Mouse (Mus musculus) lung, embryonic 15.5 days (tissue): ENCODE data around the gene Fbxw5. TPM values are rescaled to one million over a fixed set of nuclear protein-coding genes. Genes with fewer than 3 reads are reported as not detected.
A peak's percentile ranks its signal among the peaks of the same experiment; 100 is the strongest.

ENCODE experiments used
- ATAC-seq: fragments of 200-750 bp; cut with Nextera tagmentation; 2 replicates; pipeline ENCODE4 v1.8.0; 2017; ENCODE audit warnings: moderate number of reproducible peaks, borderline replicate concordance; ENCODE audit not compliant: low FRiP score, low TSS enrichment; ENCODE audit errors: extremely low read depth
- H3K27ac ChIP-seq: fragments of 300-500 bp; sonication (generic); 2 replicates; pipeline ENCODE4 v1.5.1; 2015; ENCODE audit warnings: moderate library complexity, mild to moderate bottlenecking, inconsistent platforms
- H3K27me3 ChIP-seq: fragments of 300-500 bp; sonication (generic); 2 replicates; pipeline ENCODE4 v1.6.1; 2015; ENCODE audit warnings: inconsistent platforms
- H3K36me3 ChIP-seq: fragments of 300-500 bp; sonication (generic); 2 replicates; pipeline ENCODE4 v1.6.1; 2015; ENCODE audit warnings: inconsistent platforms
- H3K4me1 ChIP-seq: fragments of 300-500 bp; sonication (generic); 2 replicates; pipeline ENCODE4 v1.6.1; 2015; ENCODE audit warnings: inconsistent platforms
- H3K4me2 ChIP-seq: fragments of 300-500 bp; sonication (generic); 2 replicates; pipeline ENCODE4 v1.6.1; 2015; ENCODE audit warnings: inconsistent platforms, mild to moderate bottlenecking, moderate library complexity
- H3K4me3 ChIP-seq: fragments of 300-500 bp; sonication (generic); 2 replicates; pipeline ENCODE4 v1.5.1; 2015; ENCODE audit warnings: mild to moderate bottlenecking, inconsistent platforms
- H3K9ac ChIP-seq: fragments of 300-500 bp; sonication (generic); 2 replicates; pipeline ENCODE4 v1.6.1; 2015; ENCODE audit warnings: inconsistent platforms
- H3K9me3 ChIP-seq: fragments of 300-500 bp; sonication (generic); 2 replicates; pipeline ENCODE4 v1.6.1; 2016; ENCODE audit warnings: inconsistent platforms
- WGBS: fragments of 180-500 bp; shearing (Covaris S2); methylation state at CpG from one replicate; pipeline ENCODE4 v1.1.7; 2015; 5-methylcytosine and 5-hydroxymethylcytosine counted together
- polyA plus RNA-seq: library from polyadenylated mRNA; unstranded; fragments of >200 nt; fragmentation: Nextera tagmentation; extraction: Ambion mirVana; gene quantifications from 2 replicates; pipeline ENCODE4 v1.2.1, GENCODE M21; 2015

The Fbxw5 gene
- polyA plus RNA-seq, 1 experiment from 2014 or later = 76.2 TPM

DNA sequence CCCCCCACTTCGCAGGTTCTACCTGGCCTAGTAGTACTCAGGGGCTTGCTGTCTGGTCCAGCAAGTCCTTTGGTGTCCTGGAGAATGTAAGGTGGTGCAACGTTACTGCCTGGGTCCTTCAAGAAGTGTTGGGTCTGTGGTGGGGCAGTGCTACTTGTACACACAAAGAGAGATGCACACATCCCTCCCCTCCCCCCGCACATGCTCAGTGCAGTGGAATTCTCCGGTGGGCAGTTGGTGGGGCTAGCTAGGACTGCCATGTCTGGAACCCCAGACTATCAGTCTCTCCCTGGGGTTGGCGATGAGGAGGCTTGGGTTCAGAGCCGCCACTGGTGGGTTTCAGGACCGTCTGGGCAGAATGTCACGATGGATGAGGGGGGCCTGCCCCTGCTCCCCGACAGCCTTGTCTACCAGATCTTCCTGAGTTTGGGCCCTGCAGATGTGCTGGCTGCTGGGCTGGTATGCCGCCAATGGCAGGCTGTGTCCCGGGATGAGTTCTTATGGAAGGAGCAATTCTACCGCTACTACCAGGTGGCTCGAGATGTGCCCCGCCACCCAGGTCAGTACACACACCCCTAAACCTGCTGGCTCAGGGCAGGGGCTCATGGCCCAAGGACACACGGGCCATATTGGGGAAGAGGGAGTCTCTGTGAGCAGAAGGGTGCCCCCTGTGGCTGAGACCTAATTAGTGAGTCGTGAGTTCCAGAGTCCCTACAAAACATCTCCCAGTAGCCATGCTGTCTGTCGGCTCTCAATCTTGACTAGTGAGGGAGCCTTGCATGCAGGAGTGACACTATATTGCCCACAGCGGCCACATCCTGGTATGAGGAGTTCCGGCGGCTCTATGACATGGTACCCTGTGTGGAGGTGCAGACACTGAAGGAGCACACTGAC lies 1.3 kb downstream of the Fbxw5 start, which contains the start of gene C8g:
Gene C8g, minus strand, starts transcription at position 127 of the 894 bp plus-strand sequence.
- Histone ChIP-seq H3K4me3 (peak within 1 kb of the TSS; percentile 92), H3K9me3 (no peaks in the 10 kb centered on the region), H3K36me3 (peaks cover 29% of the 10 kb centered on the region), H3K27me3 (no peaks in the 10 kb centered on the region), H3K9ac (peak within 1 kb of the TSS; percentile 97), H3K4me2 (peak within 1 kb of the TSS; percentile 83), H3K27ac (peak within 1 kb of the TSS; percentile 55), H3K4me1 (peaks cover 23% of the 10 kb centered on the region)
- whole genome bisulfite sequencing = 70% methylated on average over 20 of the region's 20 CpGs
- no peak for ATAC-seq

DNA sequence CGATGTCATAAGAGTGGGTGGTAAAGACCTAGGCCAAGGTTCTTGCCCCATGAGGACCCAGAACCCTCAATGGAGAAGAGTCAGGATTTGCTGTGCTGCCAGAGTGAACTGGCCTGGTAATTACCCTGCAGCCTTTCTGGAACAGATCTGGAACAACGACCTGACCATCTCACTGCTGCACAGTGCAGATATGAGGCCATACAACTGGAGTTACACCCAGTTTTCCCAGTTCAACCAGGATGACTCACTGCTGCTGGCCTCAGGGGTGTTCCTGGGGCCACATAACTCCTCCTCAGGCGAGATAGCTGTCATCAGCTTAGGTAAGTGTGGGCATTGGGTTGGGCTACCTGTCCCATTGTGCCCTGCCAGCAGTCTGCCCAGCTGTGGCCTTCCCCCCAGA lies 2.2 kb downstream of the Fbxw5 start:
- no peak overlapping the region for H3K27ac ChIP-seq
- 79% methylated on average over 3 of the region's 3 CpGs for WGBS
- no peak for ATAC-seq

DNA sequence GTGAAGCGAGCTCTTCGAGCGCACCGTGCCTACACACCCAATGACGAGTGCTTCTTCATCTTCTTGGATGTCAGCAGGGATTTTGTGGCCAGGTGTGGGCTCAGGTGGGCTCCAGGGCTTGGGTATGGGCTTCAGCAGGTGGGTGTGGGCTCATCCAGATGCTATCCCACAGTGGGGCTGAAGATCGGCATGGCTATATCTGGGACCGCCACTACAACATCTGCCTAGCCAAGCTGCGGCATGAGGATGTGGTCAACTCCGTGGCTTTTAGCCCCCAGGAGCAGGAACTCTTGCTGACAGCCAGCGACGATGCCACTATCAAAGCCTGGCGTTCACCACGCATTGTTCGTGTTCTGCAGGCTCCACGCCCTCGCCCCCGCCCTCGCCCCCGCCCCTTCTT lies 4.0 kb downstream of the Fbxw5 start:
- no peak overlapping the region for H3K4me2 ChIP-seq
- H3K36me3 ChIP-seq = peaks cover 29% of the 10 kb centered on the region
- H3K9ac ChIP-seq = no peak overlapping the region
- no peak overlapping the region for H3K4me3 ChIP-seq
- no peaks in the 10 kb centered on the region for H3K9me3 ChIP-seq
- WGBS = 90% methylated on average over 19 of the region's 19 CpGs
- no peaks in the 10 kb centered on the region for H3K27me3 ChIP-seq
- H3K27ac ChIP-seq = no peak overlapping the region
- peaks cover 20% of the 10 kb centered on the region for H3K4me1 ChIP-seq
- ATAC-seq = no peak

More for the DNA sequence above, 2.2 kb downstream of the Fbxw5 start:
- Histone ChIP-seq H3K9ac (no peak overlapping the region), H3K4me2 (no peak overlapping the region), H3K4me1 (peaks cover 23% of the 10 kb centered on the region), H3K4me3 (no peak overlapping the region), H3K9me3 (no peaks in the 10 kb centered on the region), H3K36me3 (peaks cover 29% of the 10 kb centered on the region), H3K27me3 (no peaks in the 10 kb centered on the region)

DNA sequence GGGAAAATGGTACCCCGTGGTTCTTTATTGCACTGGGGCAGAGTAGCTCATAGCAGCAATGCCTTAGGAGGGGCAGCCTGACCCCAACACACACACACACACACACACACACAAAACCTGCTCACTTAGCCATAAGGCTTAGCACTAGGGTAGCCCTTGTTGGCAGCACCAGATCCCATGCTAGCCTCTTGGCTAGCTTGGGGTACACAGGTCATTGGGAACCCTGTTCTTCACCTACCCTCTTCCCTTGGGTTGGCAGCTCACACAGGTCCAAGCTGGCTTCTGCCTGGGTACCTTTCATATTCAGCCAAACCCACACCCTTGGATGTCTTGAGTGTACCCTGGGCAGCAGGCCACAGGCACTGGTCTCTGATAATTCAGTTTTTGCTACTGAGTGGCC lies 4.5 kb downstream of the Fbxw5 start:
- Histone ChIP-seq H3K27me3 (no peaks in the 10 kb centered on the region), H3K4me1 (peaks cover 19% of the 10 kb centered on the region), H3K27ac (no peak overlapping the region), H3K36me3 (peaks cover 29% of the 10 kb centered on the region), H3K9me3 (no peaks in the 10 kb centered on the region), H3K4me2 (no peak overlapping the region), H3K4me3 (no peak overlapping the region), H3K9ac (no peak overlapping the region)
- 88% methylated on average over 1 of the region's 1 CpGs for WGBS
- ATAC-seq = no peak

DNA sequence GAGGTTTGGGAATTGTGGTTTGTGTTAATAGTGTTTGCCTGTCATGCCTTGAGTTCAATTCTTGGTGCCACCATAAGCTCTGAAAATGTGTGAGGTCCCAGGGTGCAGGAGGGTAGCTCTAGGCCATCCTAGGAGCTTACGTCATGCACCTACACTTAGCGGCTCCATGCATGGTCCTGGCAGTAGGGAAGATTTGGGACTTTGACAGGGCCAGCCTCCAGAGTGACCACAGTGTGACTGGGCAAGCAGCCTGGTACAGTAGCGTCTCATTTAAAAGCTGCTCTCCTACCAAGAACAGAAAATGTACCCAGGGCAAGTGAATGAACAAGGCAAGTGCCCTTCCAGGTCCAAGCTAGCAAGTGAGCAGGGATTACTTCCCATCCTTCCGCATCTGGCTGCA lies 5.3 kb downstream of the Fbxw5 start:
- Histone ChIP-seq H3K27ac (no peak overlapping the region), H3K4me3 (no peak overlapping the region), H3K4me1 (peaks cover 15% of the 10 kb centered on the region), H3K27me3 (no peaks in the 10 kb centered on the region), H3K36me3 (peaks cover 29% of the 10 kb centered on the region), H3K9ac (no peak overlapping the region), H3K4me2 (no peak overlapping the region), H3K9me3 (no peaks in the 10 kb centered on the region)
- ATAC-seq = no peak
- WGBS = 91% methylated on average over 4 of the region's 4 CpGs

DNA sequence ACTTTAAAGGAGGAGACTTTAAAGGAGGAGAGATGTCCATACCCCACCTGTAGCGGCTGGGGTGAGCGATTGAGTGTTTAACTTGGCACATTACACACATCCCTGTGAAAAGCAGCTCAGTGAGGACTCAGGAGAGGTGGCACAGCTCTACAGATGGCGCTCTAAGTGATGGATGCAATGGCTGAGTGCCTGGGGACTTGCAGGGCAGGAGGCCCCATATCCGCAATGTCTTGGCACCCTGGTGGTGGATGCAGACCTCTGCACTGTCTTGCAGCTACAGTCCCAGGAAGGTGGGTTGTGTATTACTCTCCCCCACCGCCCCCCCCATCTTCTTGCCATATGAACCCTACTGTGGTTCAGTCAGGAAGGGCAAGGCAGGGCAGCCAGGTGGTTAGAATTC lies 6.4 kb downstream of the Fbxw5 start:
- WGBS = 28% methylated on average over 5 of the region's 5 CpGs
- Histone ChIP-seq H3K4me1 (peaks cover 7% of the 10 kb centered on the region), H3K9me3 (no peaks in the 10 kb centered on the region), H3K36me3 (peaks cover 29% of the 10 kb centered on the region), H3K27ac (no peak overlapping the region), H3K27me3 (no peaks in the 10 kb centered on the region), H3K4me3 (no peak overlapping the region), H3K4me2 (no peak overlapping the region), H3K9ac (no peak overlapping the region)
- ATAC-seq = no peak

DNA sequence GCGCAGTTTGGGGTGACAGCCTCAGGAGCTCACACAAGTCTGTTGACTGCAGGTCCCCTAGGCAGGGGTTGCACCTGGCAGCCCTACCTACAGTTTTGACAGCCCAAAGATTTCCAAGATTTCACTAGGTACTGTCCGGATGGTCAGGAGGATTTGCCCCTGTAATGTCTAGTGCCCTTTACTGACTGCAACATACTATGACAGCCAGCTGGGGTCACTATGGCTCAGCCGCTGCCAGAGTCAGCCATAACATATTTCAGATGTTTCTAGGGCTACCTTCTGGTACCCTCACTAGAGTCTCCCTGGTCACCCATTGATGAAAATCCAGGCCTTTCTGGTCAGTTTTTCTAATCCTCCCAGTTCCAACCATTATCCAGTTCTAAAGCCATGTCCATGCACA lies 9.4 kb downstream of the Fbxw5 start:
- Histone ChIP-seq H3K4me3 (no peak overlapping the region), H3K4me2 (no peak overlapping the region), H3K27me3 (no peaks in the 10 kb centered on the region), H3K27ac (no peak overlapping the region), H3K9me3 (no peaks in the 10 kb centered on the region), H3K36me3 (peaks cover 10% of the 10 kb centered on the region), H3K4me1 (peaks cover 3% of the 10 kb centered on the region; the same call in 1 of the 2 replicates), H3K9ac (no peak overlapping the region)
- no peak for ATAC-seq
- 49% methylated on average over 3 of the region's 3 CpGs for whole genome bisulfite sequencing

DNA sequence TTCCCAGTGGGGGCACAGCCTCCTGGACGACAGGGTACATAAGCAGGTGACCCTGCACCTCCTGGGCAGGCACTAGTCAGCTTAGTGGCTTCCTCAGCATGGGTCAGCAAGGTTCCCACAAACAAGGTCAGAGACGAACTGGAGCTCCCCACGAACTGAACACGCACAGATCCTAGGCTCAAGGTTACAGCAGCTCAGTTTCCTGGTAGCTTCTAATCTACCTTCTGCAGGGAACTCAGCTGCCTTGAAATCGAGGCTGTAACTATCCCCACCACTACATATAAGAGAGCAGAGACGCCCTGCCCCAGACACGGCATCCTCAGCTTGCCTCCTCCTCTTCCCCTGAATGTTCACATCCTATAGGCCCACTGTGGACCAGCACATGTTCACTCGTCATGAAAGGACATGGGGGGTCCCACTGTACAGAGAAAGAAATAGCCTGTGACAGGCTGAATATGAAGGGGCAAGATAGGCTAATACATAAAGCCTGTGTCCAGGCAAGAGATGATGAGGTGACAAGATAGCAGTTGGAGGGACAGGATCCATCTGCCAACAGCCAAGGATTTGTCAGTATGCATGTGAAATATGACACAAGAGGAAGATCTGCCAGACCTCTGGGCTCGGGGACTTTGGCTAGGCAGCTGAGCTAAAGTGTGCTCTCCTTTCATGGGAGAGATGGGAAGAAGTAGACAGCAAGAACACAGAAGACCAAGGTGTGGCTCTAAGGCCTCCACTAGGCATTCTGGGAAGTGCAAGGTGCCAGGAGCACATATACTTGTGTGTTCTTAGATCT lies 26.2 kb downstream of the Fbxw5 start:
- 78% methylated on average over 9 of the region's 9 CpGs for WGBS
- no peak overlapping the region for H3K27ac ChIP-seq
- ATAC-seq = no peak

DNA sequence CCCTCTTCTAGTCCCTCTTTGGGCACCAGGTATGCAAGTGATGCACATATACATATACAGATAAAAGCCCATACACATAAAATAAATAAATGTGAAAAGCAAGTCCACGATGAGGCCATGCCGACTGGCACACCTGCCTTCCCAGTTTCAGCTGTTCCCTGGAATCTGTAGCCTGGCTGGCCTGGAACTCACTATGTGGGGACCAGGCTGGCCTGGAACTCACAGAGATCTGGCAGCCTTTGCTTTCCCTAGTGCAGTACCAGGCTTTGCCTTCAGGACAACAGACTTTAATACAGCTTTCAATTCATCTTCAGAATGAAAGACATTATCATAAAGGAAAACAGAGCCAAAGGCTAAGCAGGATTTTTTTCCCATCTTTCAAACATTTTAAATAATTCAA lies 33.2 kb downstream of the Fbxw5 start:
- peaks cover 75% of the 10 kb centered on the region for H3K36me3 ChIP-seq
- H3K4me2 ChIP-seq = no peak overlapping the region
- 90% methylated on average over 2 of the region's 2 CpGs for WGBS
- no peaks in the 10 kb centered on the region for H3K4me1 ChIP-seq
- no peaks in the 10 kb centered on the region for H3K9me3 ChIP-seq
- no peak overlapping the region for H3K4me3 ChIP-seq
- H3K27me3 ChIP-seq = no peaks in the 10 kb centered on the region
- H3K9ac ChIP-seq = no peak overlapping the region
- no peak for ATAC-seq
- no peak overlapping the region for H3K27ac ChIP-seq

More for the DNA sequence above, 26.2 kb downstream of the Fbxw5 start:
- H3K9me3 ChIP-seq = no peaks in the 10 kb centered on the region
- no peaks in the 10 kb centered on the region for H3K27me3 ChIP-seq
- H3K4me1 ChIP-seq = no peaks in the 10 kb centered on the region
- peaks cover 83% of the 10 kb centered on the region for H3K36me3 ChIP-seq
- no peak overlapping the region for H3K9ac ChIP-seq
- H3K4me2 ChIP-seq = no peak overlapping the region
- H3K4me3 ChIP-seq = no peak overlapping the region

DNA sequence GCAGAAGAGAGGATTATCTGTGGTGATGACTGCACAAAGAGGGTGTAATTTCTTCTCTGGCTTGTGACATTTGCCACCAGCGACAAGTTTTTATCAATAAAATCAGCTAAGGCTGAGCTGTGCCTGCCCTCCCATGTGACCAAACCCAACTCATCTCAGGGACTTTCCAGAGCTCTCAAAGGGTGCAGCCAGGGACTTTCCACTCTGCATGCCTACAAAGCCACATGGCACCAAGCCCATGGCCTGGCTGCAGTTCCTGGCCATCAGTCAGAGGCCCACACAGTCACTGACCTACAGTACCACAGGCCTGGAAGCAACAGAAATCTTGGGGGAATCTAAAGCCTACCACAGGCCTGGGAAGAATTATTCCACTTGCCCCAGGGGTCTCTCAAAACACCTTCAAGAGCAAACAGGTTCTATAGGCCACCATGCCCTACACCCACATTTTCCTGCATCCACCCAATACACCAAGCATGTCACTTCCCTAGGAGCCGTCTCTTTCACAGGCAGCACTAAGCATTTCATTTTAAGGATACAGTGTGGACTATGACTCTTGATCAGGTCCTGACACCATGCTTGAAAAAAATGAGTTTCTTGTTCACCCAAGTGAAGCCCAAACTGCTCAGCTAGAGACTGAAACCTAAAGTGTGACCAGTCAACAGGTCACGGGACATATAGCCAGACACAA lies 33.8 kb downstream of the Fbxw5 start:
- ATAC-seq = no peak
- WGBS = 89% methylated on average over 3 of the region's 3 CpGs
- Histone ChIP-seq H3K9ac (no peak overlapping the region), H3K27ac (no peak overlapping the region), H3K27me3 (no peaks in the 10 kb centered on the region), H3K36me3 (peaks cover 70% of the 10 kb centered on the region), H3K4me2 (no peak overlapping the region), H3K4me3 (no peak overlapping the region), H3K4me1 (no peaks in the 10 kb centered on the region), H3K9me3 (no peaks in the 10 kb centered on the region)

DNA sequence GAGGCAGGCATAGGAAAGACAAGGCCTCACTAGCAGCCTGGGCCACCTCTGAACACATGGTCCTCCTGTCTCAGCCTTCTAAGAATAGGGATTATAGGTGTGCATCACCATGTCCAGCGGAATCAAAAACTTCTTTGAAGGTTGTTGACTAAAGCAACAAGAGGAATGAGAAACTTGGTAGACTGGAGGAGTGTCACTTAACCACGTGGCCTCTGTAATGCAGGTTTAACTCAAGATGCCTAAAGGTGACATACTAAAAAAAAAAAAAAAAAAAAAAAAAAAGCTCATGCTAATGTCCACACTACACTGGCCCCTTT lies 34.3 kb downstream of the Fbxw5 start:
- H3K9ac ChIP-seq = no peak overlapping the region
- no peak overlapping the region for H3K27ac ChIP-seq
- no peak for ATAC-seq
- H3K27me3 ChIP-seq = no peaks in the 10 kb centered on the region
- no peak overlapping the region for H3K4me3 ChIP-seq
- no peaks in the 10 kb centered on the region for H3K4me1 ChIP-seq
- 88% methylated on average over 2 of the region's 2 CpGs for WGBS
- peaks cover 65% of the 10 kb centered on the region for H3K36me3 ChIP-seq
- H3K9me3 ChIP-seq = no peaks in the 10 kb centered on the region
- no peak overlapping the region for H3K4me2 ChIP-seq

DNA sequence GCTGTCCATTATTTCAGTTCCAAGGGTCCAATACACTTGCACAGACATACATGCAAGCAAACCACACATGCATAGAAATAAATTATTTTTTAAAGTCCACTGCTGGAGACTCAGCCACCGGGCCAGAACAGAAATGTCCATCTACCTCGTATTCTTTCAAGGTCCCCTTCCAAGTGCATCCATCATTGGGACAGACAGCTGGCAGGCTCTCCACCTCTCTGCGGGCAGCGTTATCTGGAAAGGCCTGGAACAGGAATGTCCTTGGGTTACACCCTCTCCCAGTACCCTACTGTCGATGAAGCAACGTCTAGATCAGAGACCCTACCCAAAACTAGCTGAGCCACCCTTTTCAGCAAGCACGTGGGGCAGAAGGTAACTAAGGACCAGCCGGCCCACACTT lies 36.0 kb downstream of the Fbxw5 start:
- ATAC-seq = no peak
- Histone ChIP-seq H3K9ac (no peak overlapping the region), H3K4me3 (no peak overlapping the region), H3K36me3 (peaks cover 54% of the 10 kb centered on the region), H3K27me3 (no peaks in the 10 kb centered on the region), H3K4me1 (no peaks in the 10 kb centered on the region), H3K27ac (no peak overlapping the region), H3K4me2 (no peak overlapping the region), H3K9me3 (no peaks in the 10 kb centered on the region)
- 65% methylated on average over 8 of the region's 8 CpGs for WGBS
